Mouse (Mus musculus) right cerebral cortex, postnatal 25 days (tissue): ENCODE data around the gene Olfr556.
"Not testable (repeated sequence)": the region's sequence is repeated elsewhere in the genome, so short reads cannot be mapped to it uniquely, and the experiment has no call there.

Experiments used
- DNase-seq: peaks from one replicate; pipeline ENCODE4 v3.0.0; 2022

Gene Olfr556

GRCm38 (mm10) chr7:102664599-102664998 is at the start of gene Olfr556:
Olfr556 (plus strand) TSS chr7:102664899.
- DNase-seq = no peak

DNA sequence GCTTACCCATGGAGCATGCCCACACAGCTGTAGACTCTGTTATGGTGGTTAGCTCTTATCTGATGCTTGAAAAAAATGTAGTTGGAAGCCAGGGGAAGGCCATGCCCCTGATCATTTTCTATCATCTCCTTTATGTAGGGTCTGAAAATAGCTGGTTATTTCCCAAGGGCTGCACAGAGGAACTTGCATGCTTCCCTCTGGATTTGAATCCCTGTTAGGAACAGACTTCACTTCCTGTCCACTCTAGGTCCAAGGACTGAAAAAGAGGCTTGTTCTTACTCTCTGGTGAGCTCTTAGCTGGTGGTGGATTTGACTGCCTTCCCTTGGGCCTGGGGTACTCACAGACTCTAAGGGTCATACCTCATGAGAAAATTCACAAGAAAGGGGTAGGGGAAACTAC is 46.6 kb upstream of the Olfr556 start, which contains the start of gene Olfr553:
TSS of gene Olfr553 (minus strand) at position 101 of the 400 bp plus-strand sequence.
- DNase-seq = no peak

GRCm38 (mm10) chr7:102619608-102620007 is 45.1 kb upstream of the Olfr556 start:
- no peak for DNase-seq

DNA sequence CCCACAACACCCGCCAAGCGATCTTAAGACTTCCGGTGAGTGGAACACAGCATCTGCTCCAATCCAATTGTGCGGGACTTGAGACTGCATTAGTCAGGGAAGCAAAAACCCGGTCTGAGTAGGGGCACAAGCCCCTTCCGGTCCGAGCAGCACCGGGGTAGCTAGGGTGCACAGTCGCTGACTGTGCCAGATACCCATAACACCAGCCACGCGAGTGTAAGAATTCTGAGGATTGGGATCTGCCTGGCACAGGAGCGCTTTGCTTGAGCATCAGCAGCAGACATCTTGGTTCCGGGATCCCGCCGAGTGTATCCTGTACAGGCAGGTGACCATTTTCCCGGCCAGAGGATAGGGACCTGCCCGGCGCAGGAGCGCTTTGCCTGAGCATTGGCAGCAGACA is 44.3 kb upstream of the Olfr556 start:
- DNase-seq = not testable (repeated sequence)

DNA sequence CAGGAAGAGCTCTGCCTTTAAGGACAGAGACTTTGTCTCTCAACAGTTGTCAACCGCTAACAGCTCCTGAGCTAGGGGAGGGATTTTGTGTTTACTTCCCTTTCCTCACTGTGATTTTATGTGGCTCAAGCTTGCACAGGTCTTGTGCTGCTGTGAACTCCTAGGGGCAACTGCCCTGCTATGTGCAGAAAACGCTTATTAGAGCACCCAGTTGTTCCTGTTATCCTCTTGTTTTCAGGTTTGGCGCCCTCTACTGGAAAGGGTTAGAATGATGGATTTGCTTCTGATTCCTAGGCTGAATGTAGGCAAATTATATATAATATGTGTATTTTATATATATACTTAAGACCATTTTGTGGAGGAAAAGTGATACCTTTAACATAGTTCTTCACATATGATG is 28.0 kb upstream of the Olfr556 start:
- DNase-seq = no peak

- DNase-seq = no peak
Measured at GRCm38 (mm10) chr7:102638132-102638531, 26.6 kb upstream of the Olfr556 start, which contains the start of gene Olfr554. Olfr554 (plus strand) TSS chr7:102638432.

GRCm38 (mm10) chr7:102644945-102645344 is 19.8 kb upstream of the Olfr556 start:
- DNase-seq = not testable (repeated sequence)

DNA sequence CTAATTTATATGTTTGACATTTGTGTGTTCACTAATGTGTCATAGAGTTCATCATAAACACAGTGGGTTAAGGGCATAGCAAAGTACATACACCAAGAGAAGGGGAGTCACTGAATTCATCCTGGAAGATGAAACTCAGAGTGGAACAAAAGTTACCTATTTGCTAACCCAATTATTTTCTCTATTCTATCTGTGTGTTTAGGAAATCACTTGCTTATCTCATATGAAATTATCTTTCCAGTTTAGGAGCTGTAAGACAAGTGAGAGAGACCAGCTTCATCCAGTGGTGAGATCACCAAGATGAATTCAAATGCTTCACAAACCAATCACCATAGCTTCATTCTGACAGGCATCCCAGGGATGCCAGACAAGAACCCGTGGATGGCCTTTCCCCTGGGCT is 6.2 kb upstream of the Olfr556 start, which contains the start of gene Olfr555:
TSS of gene Olfr555 (plus strand) at position 301 of the 400 bp plus-strand sequence.
- no peak for DNase-seq

- no peak for DNase-seq
Measured at GRCm38 (mm10) chr7:102665378-102665777, 679 bp downstream of the Olfr556 start.

DNA sequence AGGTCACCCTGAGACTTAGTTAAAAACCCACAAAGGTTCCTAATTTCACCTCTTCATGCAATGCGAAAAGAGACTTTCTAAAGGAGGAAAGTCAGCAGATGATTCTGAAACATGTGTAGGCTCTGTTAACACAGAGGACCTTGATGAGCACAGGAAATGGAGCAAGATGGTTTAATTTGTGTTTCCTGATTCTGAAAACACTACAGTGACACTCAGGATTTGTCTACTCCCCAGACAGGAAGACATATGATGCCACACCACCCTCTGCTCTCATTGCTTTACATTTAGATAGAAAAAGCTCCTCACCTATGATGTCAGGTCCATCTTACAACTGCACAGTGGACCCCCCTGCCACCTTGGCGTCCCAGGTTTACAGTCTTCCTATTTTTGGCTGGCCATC is 11.5 kb downstream of the Olfr556 start:
- no peak for DNase-seq

GRCm38 (mm10) chr7:102681916-102682315 is 17.2 kb downstream of the Olfr556 start:
- DNase-seq = no peak

DNA sequence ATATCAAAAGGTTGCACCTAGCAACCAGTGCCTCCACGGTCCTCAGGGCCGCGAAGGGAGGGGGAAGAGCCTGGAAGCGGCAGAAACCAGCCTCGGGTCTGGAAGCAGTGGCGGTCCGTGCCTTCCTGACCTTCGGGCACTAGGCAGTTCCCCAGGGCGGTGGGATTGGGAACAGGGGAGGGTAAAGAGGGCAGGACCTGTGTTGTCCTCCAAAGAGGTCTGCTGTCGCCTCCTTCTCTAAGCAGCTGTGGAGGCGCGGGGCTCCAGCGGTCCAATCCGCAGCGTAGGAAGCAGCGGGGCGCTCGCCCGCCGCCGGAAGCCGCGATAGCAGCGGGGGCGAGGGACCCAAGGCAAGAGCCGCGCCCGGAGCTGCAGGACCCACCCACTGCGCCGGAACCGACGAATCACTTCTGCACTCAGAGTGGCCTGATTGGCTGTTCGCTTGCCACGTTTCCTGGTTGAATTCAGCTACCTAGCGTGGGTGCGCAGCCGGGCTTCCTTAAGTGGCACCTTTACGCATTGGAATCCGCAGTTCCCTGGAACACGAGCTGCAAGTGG is 22.3 kb downstream of the Olfr556 start, which contains the start of gene Trim68:
TSS of gene Trim68 (minus strand) at position 384 of the 558 bp plus-strand sequence.
- DNase-seq = peak; percentile 89

- no peak for DNase-seq
Measured at GRCm38 (mm10) chr7:102695358-102696125, 30.8 kb downstream of the Olfr556 start, which contains the start of gene Olfr557. Olfr557 (plus strand) TSS chr7:102695910.

- DNase-seq = no peak
Measured at GRCm38 (mm10) chr7:102698461-102698860, 33.8 kb downstream of the Olfr556 start.

DNA sequence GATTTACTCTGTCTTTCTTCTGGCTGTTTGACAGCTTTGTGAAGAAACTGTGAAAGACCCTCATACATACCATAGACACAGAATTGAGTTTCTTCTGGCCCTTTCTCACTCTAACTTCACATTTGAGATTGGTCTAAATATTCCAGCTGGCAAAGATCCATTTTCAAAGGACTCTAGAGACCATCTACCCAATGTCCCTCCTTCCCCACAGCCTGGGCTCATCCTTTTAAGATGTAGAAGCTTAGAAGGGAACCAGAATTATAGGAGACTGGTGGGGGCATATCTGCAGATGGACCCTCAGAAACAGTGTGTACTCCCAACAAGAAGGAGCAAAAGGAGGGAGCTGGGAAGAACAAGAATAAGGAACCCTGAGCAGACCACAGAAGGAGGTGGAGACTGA is 37.2 kb downstream of the Olfr556 start, which contains the start of gene Olfr558:
TSS of gene Olfr558 (plus strand) at position 301 of the 400 bp plus-strand sequence.
- no peak for DNase-seq

DNA sequence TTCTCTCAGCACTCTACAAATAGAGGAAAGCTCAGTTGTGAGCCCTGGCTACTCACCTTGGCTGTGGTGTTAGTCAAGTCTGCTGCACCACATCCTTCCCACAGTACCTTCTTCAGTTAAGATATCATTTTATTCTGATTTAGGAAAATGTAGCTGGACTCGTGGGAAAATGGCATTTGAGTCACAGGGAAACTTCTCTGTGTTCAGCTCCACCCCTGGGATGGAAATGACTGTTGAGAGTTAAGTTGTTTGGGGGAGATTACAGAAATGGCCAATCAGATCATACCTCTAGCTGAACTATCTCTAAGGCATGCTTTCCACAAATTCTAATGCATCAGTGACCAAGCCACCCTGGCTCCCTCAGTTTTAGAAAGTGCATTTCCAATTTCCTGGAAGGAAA is 54.3 kb downstream of the Olfr556 start, which contains the start of gene Olfr33:
TSS of gene Olfr33 (minus strand) at position 101 of the 400 bp plus-strand sequence.
- no peak for DNase-seq
